Mouse (Mus musculus) spleen, adult 2 months (tissue): Measurements from ENCODE around the gene 4933428G20Rik.

Experiments
- CTCF ChIP-seq: fragments of 200-500 bp; IDR thresholded peaks from 2 replicates; pipeline ENCODE4 v1.5.1; 2011; ENCODE audit warnings: mild to moderate bottlenecking, inconsistent platforms; ENCODE audit not compliant: insufficient read depth, insufficient read length, insufficient replicate concordance; ENCODE audit errors: extremely low read depth
- POLR2A ChIP-seq: fragments of 200-500 bp; IDR thresholded peaks from 2 replicates; pipeline ENCODE4 v1.6.1; 2011; ENCODE audit warnings: low read depth, low read length, inconsistent platforms

GRCm38 (mm10) chr11:97485661-97486060 is 14.5 kb downstream of the 4933428G20Rik start:
- no peak for TF ChIP-seq CTCF
- TF ChIP-seq POLR2A, result no peak
